ENCODE assay signal across 19 mouse cellular contexts in the genomic region with DNA sequence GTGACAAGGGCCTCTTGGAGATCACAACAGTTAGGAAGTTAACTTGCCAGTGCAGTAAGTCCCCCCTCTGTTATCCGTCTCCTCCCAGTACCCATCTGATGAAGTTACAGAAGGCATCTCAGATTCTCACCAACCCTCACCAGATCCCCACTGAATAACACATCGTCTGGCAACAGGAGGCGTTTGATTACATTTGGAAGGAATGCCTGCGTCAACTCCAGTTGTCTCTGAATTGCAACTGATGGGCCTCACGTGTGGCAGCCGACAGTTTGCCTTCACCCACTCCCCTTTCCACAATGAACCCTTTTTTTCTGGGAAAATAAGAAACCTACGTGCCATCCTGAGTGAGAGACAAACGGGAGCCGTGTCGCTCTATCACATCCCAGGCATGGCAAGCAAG.
DNase-seq lines count a peak whose midpoint lies in the region; ATAC-seq lines count a peak whose summit lies in the region.
"Had no signal": no experiment of that assay in that cellular context is flagged by ENCODE, and none has a peak within 500 bp of the region (broad histone marks: within the 10 kb centered on the region; RNA-seq: fewer than 3 reads in every experiment).

No protein-coding gene starts in this region.

- H3K4me1 ChIP-seq in forebrain, embryonic 14.5 days (ENCODE audit: control insufficient read depth, insufficient read depth, low read length) = no peaks in the 10 kb centered on the region
- H3K4me1 ChIP-seq in forebrain, embryonic 15.5 days = no peaks in the 10 kb centered on the region
- peaks cover 15% of the 10 kb centered on the region for H3K4me1 ChIP-seq in kidney, embryonic 15.5 days
- H3K4me1 ChIP-seq in heart, embryonic 11.5 days (ENCODE audit: control insufficient read depth, insufficient read depth, low read length) = peaks cover 2% of the 10 kb centered on the region; the same call in 1 of the 2 replicates
- H3K4me1 ChIP-seq: forebrain, embryonic 13.5 days had no signal

- ATAC-seq in forebrain, embryonic 14.5 days = no peak
- ATAC-seq in forebrain, embryonic 15.5 days (replicated peaks) = no peak
- ATAC-seq in kidney, embryonic 15.5 days (replicated peaks; ENCODE audit: low FRiP score) = no peak
- no peak for ATAC-seq in heart, embryonic 11.5 days (replicated peaks; ENCODE audit: insufficient number of reproducible peaks, low FRiP score, low TSS enrichment)
- ATAC-seq: CD4-positive, CD25-positive, alpha-beta regulatory T cell, adult 4 months; forebrain, embryonic 13.5 days had no signal

- no peak overlapping the region for H3K9ac ChIP-seq in forebrain, embryonic 14.5 days (ENCODE audit: low read length)
- H3K9ac ChIP-seq in forebrain, embryonic 15.5 days (replicated peaks) = no peak overlapping the region
- H3K9ac ChIP-seq in kidney, embryonic 15.5 days = no peak overlapping the region
- no peak overlapping the region for H3K9ac ChIP-seq in heart, embryonic 11.5 days (ENCODE audit: low read depth, low read length)
- H3K9ac ChIP-seq: forebrain, embryonic 13.5 days; limb, embryonic 13.5 days; liver, embryonic 15.5 days; stomach, embryonic 15.5 days had no signal

- H3K36me3 ChIP-seq in forebrain, embryonic 14.5 days (ENCODE audit: control insufficient read depth, insufficient read depth, low read length) = no peaks in the 10 kb centered on the region
- no peaks in the 10 kb centered on the region for H3K36me3 ChIP-seq in forebrain, embryonic 15.5 days
- no peaks in the 10 kb centered on the region for H3K36me3 ChIP-seq in kidney, embryonic 15.5 days
- no peaks in the 10 kb centered on the region for H3K36me3 ChIP-seq in heart, embryonic 11.5 days (ENCODE audit: control insufficient read depth, insufficient read depth, low read length)
- H3K36me3 ChIP-seq: G1E; limb, embryonic 13.5 days; liver, embryonic 15.5 days; stomach, embryonic 15.5 days had no signal

- no peaks in the 10 kb centered on the region for H3K27me3 ChIP-seq in forebrain, embryonic 14.5 days (replicated peaks; ENCODE audit: control insufficient read depth, insufficient read depth, low read length)
- no peaks in the 10 kb centered on the region for H3K27me3 ChIP-seq in forebrain, embryonic 15.5 days
- H3K27me3 ChIP-seq in kidney, embryonic 15.5 days = no peaks in the 10 kb centered on the region
- no peaks in the 10 kb centered on the region for H3K27me3 ChIP-seq in heart, embryonic 11.5 days (ENCODE audit: control insufficient read depth, insufficient read depth, low read length)
- H3K27me3 ChIP-seq: forebrain, embryonic 13.5 days; limb, embryonic 13.5 days; liver, embryonic 15.5 days; stomach, embryonic 15.5 days had no signal

- no peaks in the 10 kb centered on the region for H3K9me3 ChIP-seq in forebrain, embryonic 14.5 days (replicated peaks; ENCODE audit: control insufficient read depth, low read length)
- H3K9me3 ChIP-seq in forebrain, embryonic 15.5 days = no peaks in the 10 kb centered on the region
- H3K9me3 ChIP-seq in kidney, embryonic 15.5 days (replicated peaks) = no peaks in the 10 kb centered on the region
- no peaks in the 10 kb centered on the region for H3K9me3 ChIP-seq in heart, embryonic 11.5 days (replicated peaks; ENCODE audit: control insufficient read depth, low read length)
- H3K9me3 ChIP-seq: forebrain, embryonic 13.5 days; limb, embryonic 13.5 days; liver, embryonic 15.5 days; stomach, embryonic 15.5 days had no signal

- DNase-seq in forebrain, embryonic 14.5 days (ENCODE audit: low spot score) = peak; percentile 27
- peak; percentile 22 to 24 for DNase-seq in right cerebral cortex, adult 2 months (ENCODE audit: low spot score in 2 of 2)
- DNase-seq in right cerebral cortex, postnatal 4 days = no peak
- peak; percentile 14 to 31 for DNase-seq in layer of hippocampus, postnatal 10 days (ENCODE audit: low spot score in 2 of 2)
- DNase-seq in retina, embryonic 14.5 days (ENCODE audit: low spot score) = no peak
- DNase-seq: cerebellum, postnatal 14 days; gastrocnemius, postnatal 14 days; kidney, adult 8-10 months; kidney, postnatal 4 days; lung, postnatal 36 days had no signal

- H3K4me2 ChIP-seq in forebrain, embryonic 14.5 days (ENCODE audit: low read length) = no peak overlapping the region
- H3K4me2 ChIP-seq in forebrain, embryonic 15.5 days (replicated peaks) = no peak overlapping the region
- H3K4me2 ChIP-seq in kidney, embryonic 15.5 days = no peak overlapping the region
- H3K4me2 ChIP-seq in heart, embryonic 11.5 days = no peak overlapping the region
- H3K4me2 ChIP-seq: forebrain, embryonic 13.5 days; limb, embryonic 13.5 days; liver, embryonic 15.5 days; stomach, embryonic 15.5 days had no signal

- no peak overlapping the region for H3K4me3 ChIP-seq in forebrain, embryonic 14.5 days (ENCODE audit: low read depth, low read length)
- H3K4me3 ChIP-seq in forebrain, embryonic 15.5 days = no peak overlapping the region
- no peak overlapping the region for H3K4me3 ChIP-seq in kidney, embryonic 15.5 days (replicated peaks)
- no peak overlapping the region for H3K4me3 ChIP-seq in heart, embryonic 11.5 days (ENCODE audit: low read depth, low read length)
- H3K4me3 ChIP-seq: forebrain, embryonic 13.5 days; limb, embryonic 13.5 days; liver, embryonic 15.5 days; stomach, embryonic 15.5 days had no signal

- 78% methylated on average over 10 of the region's 10 CpGs for WGBS in forebrain, embryonic 14.5 days
- WGBS in forebrain, embryonic 15.5 days = 63% methylated on average over 10 of the region's 10 CpGs
- 77% methylated on average over 10 of the region's 10 CpGs for WGBS in kidney, embryonic 15.5 days
- WGBS in heart, embryonic 11.5 days (ENCODE audit: insufficient replicate concordance) = 62% methylated on average over 10 of the region's 10 CpGs

- H3K27ac ChIP-seq in forebrain, embryonic 14.5 days (ENCODE audit: low read depth, low read length) = no peak overlapping the region
- H3K27ac ChIP-seq in forebrain, embryonic 15.5 days (replicated peaks) = no peak overlapping the region
- no peak overlapping the region for H3K27ac ChIP-seq in kidney, embryonic 15.5 days
- H3K27ac ChIP-seq in heart, embryonic 11.5 days (ENCODE audit: low read depth, low read length) = no peak overlapping the region
- H3K27ac ChIP-seq: forebrain, embryonic 13.5 days; limb, embryonic 13.5 days; liver, embryonic 15.5 days; stomach, embryonic 15.5 days had no signal

Comparison
In these comparisons a context has a peak if more than half of its experiments do, and no peak if none do; other contexts are left out.
1. DNase-seq: peak in forebrain, embryonic 14.5 days (single experiment), right cerebral cortex, adult 2 months (2 of 2) and layer of hippocampus, postnatal 10 days (2 of 2); none in right cerebral cortex, postnatal 4 days (single experiment) and retina, embryonic 14.5 days (single experiment).